Mouse (Mus musculus) CD4-positive, CD25-positive, alpha-beta regulatory T cell, adult 9 weeks (primary cell): Measurements from ENCODE around the gene Crat. TPM values are rescaled to one million over a fixed set of nuclear protein-coding genes. Genes with fewer than 3 reads are reported as not detected.

Source experiments
- polyA plus RNA-seq: library from polyadenylated mRNA; unstranded; fragments of 100-300 nt; shearing (Covaris generic); gene quantifications from one replicate; pipeline ENCODE4 v1.2.1, GENCODE M21; 2017

The Crat gene
- 5.7 TPM for polyA plus RNA-seq

GRCm38 (mm10) chr2:30415157-30415935 is at the start of gene Crat:
TSS of gene Crat (minus strand) at chr2:30415813.

DNA sequence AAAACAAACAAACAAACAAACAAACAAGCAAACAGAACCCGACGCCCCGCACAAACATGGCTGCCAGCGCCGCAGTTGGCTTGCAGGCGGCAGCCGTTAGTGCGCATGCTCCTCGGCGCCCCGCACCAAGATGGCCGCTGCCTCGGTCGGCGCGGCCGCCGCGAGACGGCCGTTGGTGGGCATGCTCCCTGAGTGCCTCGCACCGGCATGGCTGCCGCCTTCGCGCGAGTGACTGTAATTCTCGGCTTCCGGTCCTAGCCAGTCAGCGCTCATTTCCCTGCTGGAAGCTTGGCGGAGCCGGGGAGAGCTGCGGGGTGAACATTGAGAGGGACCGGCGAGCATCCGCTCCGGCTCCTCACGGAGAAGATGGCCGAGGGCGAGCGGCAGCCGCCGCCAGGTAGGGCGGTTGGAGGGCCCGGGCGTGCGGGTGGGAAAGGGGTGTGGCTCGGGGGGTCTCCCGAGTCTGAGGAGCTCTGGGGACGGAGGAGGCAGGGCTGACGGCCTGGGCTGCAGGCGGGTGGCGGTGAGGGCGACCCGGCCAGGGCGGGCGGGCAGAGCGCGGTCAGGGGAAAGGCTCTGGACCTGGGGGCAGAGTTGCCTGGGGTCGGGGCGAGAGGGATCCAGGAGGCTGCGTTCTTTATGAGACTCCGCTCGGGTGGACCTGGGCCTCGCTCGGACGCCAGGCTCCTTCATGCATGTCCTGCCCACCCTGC is 479 bp upstream of the Crat start, which contains the start of gene Ptpa:
Gene Ptpa (plus strand): TSS at position 104 of the 713 bp plus-strand sequence.

GRCm38 (mm10) chr2:30392114-30392576 is 23.5 kb downstream of the Crat start, which contains the start of gene Dolpp1:
TSS of gene Dolpp1 (plus strand) at chr2:30392254.

GRCm38 (mm10) chr2:30363773-30364650 is 51.6 kb downstream of the Crat start, which contains the start of gene Miga2:
TSS of gene Miga2 (plus strand) at chr2:30364233.

DNA sequence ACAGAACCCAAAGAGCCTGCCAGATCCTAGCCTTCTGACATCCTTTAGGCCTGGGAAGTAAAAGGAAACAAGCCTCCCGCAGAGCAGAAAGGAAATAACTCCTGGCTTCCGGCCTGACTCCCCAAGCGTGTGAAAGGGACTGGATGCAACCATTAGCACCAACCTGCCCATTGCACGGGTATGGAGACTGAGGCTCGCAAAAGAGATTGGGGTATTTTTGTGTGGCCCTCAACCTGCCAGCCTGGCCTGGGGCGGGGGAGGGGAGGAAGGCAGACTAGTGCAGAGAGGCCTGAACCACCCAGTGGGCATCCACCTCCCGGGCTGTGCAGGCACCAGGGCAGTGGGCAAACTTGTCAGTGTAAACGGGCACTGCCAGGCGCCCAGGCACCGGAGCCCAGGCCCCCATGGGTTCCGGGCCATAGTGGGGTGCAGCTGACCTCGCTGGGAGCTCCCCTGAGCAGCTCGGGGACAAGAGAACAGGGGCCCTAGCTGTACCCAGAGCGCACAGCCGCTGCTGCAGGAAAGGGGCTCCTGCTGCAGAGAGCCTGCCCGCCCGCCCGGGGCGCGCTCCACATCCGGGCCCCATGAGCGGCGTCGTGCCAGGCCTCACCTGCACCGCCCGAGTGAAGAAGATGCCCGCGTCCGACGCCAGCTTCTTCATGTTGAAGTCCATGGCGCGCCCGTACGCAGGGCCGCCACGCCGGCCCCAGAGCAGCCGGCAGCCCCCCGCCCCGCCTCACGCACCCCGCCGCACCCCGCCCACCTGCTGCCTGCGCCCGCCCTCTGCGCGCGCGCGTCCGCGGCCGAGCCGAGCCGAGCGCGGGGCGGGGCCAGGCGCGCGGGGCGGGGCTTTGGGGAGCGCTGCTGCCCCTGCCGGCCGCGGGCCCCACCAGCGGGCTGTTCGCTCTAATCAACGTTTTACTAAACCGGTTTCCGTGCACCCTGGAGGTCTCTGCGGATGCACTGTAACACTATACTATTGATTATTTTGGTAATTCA is 56.8 kb downstream of the Crat start, which contains the start of gene Sh3glb2:
Gene Sh3glb2 (minus strand): TSS at position 805 of the 999 bp plus-strand sequence.

Other genes starting within 250 kb of the Crat start
- 1.6 TPM for gene Endog, start 244.3 kb downstream of the Crat start, polyA plus RNA-seq
- 50.1 TPM for gene Spout1, start 237.4 kb downstream of the Crat start, polyA plus RNA-seq
- gene Kyat1, start 210.0 kb downstream of the Crat start, polyA plus RNA-seq, result 14.6 TPM
- 8.7 TPM for gene Lrrc8a, start 178.1 kb downstream of the Crat start, polyA plus RNA-seq
- 0.52 TPM for gene Gm28035, start 175.2 kb downstream of the Crat start, polyA plus RNA-seq
- gene Phyhd1, start 149.6 kb downstream of the Crat start, polyA plus RNA-seq, result 5.2 TPM
- not detected for gene Gm28038, start 134.8 kb downstream of the Crat start, polyA plus RNA-seq
- 22.4 TPM for gene Dolk, start 129.5 kb downstream of the Crat start, polyA plus RNA-seq
- 32.5 TPM for gene Nup188, start 129.4 kb downstream of the Crat start, polyA plus RNA-seq
- 125 TPM for gene Sh3glb2, start 56.5 kb downstream of the Crat start, polyA plus RNA-seq
- 16.6 TPM for gene Miga2, start 51.6 kb downstream of the Crat start, polyA plus RNA-seq
- gene Dolpp1, start 23.6 kb downstream of the Crat start, polyA plus RNA-seq, result 38.2 TPM
- gene Ptpa, start 226 bp upstream of the Crat start, polyA plus RNA-seq, result 103 TPM
- gene Ier5l, start 58.4 kb upstream of the Crat start, polyA plus RNA-seq, result 0.20 TPM
- gene Cstad, start 179.2 kb upstream of the Crat start, polyA plus RNA-seq, result 3.1 TPM